ENCODE assay signal across 32 mouse cellular contexts in genomic region chr17:44650431-44650830, GRCm38 (mm10).
DNase-seq lines count a peak whose midpoint lies in the region; ATAC-seq and TF ChIP-seq lines count a peak whose summit lies in the region.
"Had no signal": no experiment of that assay in that cellular context is flagged by ENCODE, and none has a peak within 500 bp of the region (broad histone marks: within the 10 kb centered on the region; RNA-seq: fewer than 3 reads in every experiment).

No protein-coding gene starts in this region.

- DNase-seq in 3T3-L1 (ENCODE audit: low read depth, low spot score): peak; percentile 80
- peak; percentile 66 for DNase-seq in NIH3T3 (ENCODE audit: low read depth)
- DNase-seq in layer of hippocampus, adult 2 months (ENCODE audit: low spot score in 2 of 2): no peak
- no peak for DNase-seq in thymus, adult 18-20 months
- DNase-seq: adrenal gland, postnatal 10 days; adrenal gland, postnatal 36 days; cerebellum, adult 11 months; cerebellum, adult 2 months; cerebellum, adult 9-11 months; cerebellum, postnatal 25 days; forebrain, postnatal 0 days; gastrocnemius, adult 2 months; gastrocnemius, postnatal 14 days; heart, adult 18-20 months; heart, postnatal 10 days; heart, postnatal 36 days; kidney, adult 18-20 months had no signal

- no peak overlapping the region for H3K4me3 ChIP-seq in embryonic fibroblast, embryonic 13.5 days (ENCODE audit: insufficient read depth, low read length)
- H3K4me3 ChIP-seq in layer of hippocampus, adult 2 months: no peak overlapping the region
- H3K4me3 ChIP-seq: embryonic facial prominence, embryonic 12.5 days; embryonic facial prominence, embryonic 15.5 days; erythroblast, embryonic 14.5 days; forebrain, embryonic 10.5 days; forebrain, embryonic 13.5 days; gastrocnemius, adult 2 months; heart, embryonic 12.5 days; heart, embryonic 15.5 days; hindbrain, embryonic 10.5 days; hindbrain, embryonic 13.5 days had no signal

- no peak for ATAC-seq in megakaryocyte-erythroid progenitor cell, adult 5-6 weeks (replicated peaks; ENCODE audit: low FRiP score, low TSS enrichment, poor library complexity, severe bottlenecking)
- ATAC-seq: CD4-positive, CD25-positive, alpha-beta regulatory T cell, adult 4 months; forebrain, embryonic 13.5 days; forebrain, postnatal 0 days; hindbrain, postnatal 0 days; inflammation-experienced regulatory T-cells, adult 6 months; intestine, embryonic 16.5 days had no signal

- peaks cover 10% of the 10 kb centered on the region for H3K4me1 ChIP-seq in embryonic fibroblast, embryonic 13.5 days (ENCODE audit: control insufficient read depth, insufficient read depth, low read length)
- H3K4me1 ChIP-seq: embryonic facial prominence, embryonic 12.5 days; embryonic facial prominence, embryonic 15.5 days; heart, embryonic 12.5 days; heart, embryonic 15.5 days had no signal

- TF ChIP-seq CTCF in embryonic fibroblast, embryonic 13.5 days (IDR thresholded peaks at IDR 0.05; ENCODE audit: borderline replicate concordance, insufficient read depth, low read length): no peak
- no peak for TF ChIP-seq CTCF in layer of hippocampus, adult 2 months (conservative IDR thresholded peaks at IDR 0.05)

- no peak for TF ChIP-seq POLR2A in embryonic fibroblast, embryonic 13.5 days (IDR thresholded peaks at IDR 0.05; ENCODE audit: low read depth, low read length)

- peak overlapping the region; percentile 89 for H3K27ac ChIP-seq in embryonic fibroblast, embryonic 13.5 days (ENCODE audit: insufficient read depth, low read length)
- H3K27ac ChIP-seq in layer of hippocampus, adult 2 months: no peak overlapping the region
- H3K27ac ChIP-seq: embryonic facial prominence, embryonic 12.5 days; embryonic facial prominence, embryonic 15.5 days; forebrain, embryonic 10.5 days; forebrain, embryonic 13.5 days; gastrocnemius, adult 2 months; heart, embryonic 15.5 days; hindbrain, embryonic 10.5 days; hindbrain, embryonic 13.5 days; hindbrain, postnatal 0 days had no signal

Comparison
In these comparisons a context has a peak if more than half of its experiments do, and no peak if none do; other contexts are left out.
1. DNase-seq: peak in 3T3-L1 (single experiment) and NIH3T3 (single experiment); none in layer of hippocampus, adult 2 months (0 of 2) and thymus, adult 18-20 months (0 of 2).